Mouse (Mus musculus): ENCODE measurements at regions not wholly inside any gene's neighbourhood (a gene's known extent, or its start where the extent isn't known, plus 50 kb on each side); places are given as distances from the start of the nearest gene placed in this dataset.
"Not testable (repeated sequence)": the region's sequence is repeated elsewhere in the genome, so short reads cannot be mapped to it uniquely, and the experiment has no call there.

- DNase-seq: no peak
These were observed 83.8 kb downstream of the Fam174a start for GRCm38 (mm10) chr1:95397188-95397587.

GRCm38 (mm10) chr1:95399764-95400163, 86.3 kb downstream of the Fam174a start:
- peak in 1 of 2 experiments; percentile 23 for DNase-seq

GRCm38 (mm10) chr1:95422253-95422652, 108.8 kb downstream of the Fam174a start:
- no peak for DNase-seq

GRCm38 (mm10) chr1:95425420-95425819, 112.0 kb downstream of the Fam174a start:
- DNase-seq: no peak

GRCm38 (mm10) chr1:95437155-95437554, 123.7 kb downstream of the Fam174a start:
- no peak for DNase-seq

- no peak for DNase-seq
These were observed 132.1 kb downstream of the Fam174a start for GRCm38 (mm10) chr1:95445541-95445940.

- DNase-seq: no peak
These were observed 135.6 kb downstream of the Fam174a start for GRCm38 (mm10) chr1:95448962-95449558.

GRCm38 (mm10) chr1:95450920-95451332, 137.5 kb downstream of the Fam174a start:
- DNase-seq: no peak

GRCm38 (mm10) chr1:95451755-95452154, 138.3 kb downstream of the Fam174a start:
- DNase-seq: peak; percentile 7 to 54

GRCm38 (mm10) chr1:95454246-95454645, 140.8 kb downstream of the Fam174a start:
- DNase-seq: no peak

GRCm38 (mm10) chr1:95459355-95459754, 145.9 kb downstream of the Fam174a start:
- DNase-seq: no peak

- DNase-seq: no peak
These were observed 154.7 kb downstream of the Fam174a start for GRCm38 (mm10) chr1:95468095-95468494.

- no peak for DNase-seq
These were observed 155.3 kb downstream of the Fam174a start for GRCm38 (mm10) chr1:95468772-95469171.

GRCm38 (mm10) chr1:95470491-95470890, 157.1 kb downstream of the Fam174a start:
- no peak for DNase-seq

GRCm38 (mm10) chr1:95493004-95493403, 174.4 kb downstream of the St8sia4 start:
- DNase-seq: no peak

GRCm38 (mm10) chr1:95500671-95501070, 166.7 kb downstream of the St8sia4 start:
- not testable (repeated sequence) for DNase-seq

- no peak for DNase-seq
These were observed 158.7 kb downstream of the St8sia4 start for GRCm38 (mm10) chr1:95508718-95509117.

- DNase-seq: no peak
These were observed 138.6 kb downstream of the St8sia4 start for GRCm38 (mm10) chr1:95528726-95529125.

- no peak for DNase-seq
These were observed 136.4 kb downstream of the St8sia4 start for GRCm38 (mm10) chr1:95531017-95531416.

All from adrenal gland, postnatal 36 days (tissue).